25 mouse cellular contexts compared by ENCODE assay signal in the genomic region with DNA sequence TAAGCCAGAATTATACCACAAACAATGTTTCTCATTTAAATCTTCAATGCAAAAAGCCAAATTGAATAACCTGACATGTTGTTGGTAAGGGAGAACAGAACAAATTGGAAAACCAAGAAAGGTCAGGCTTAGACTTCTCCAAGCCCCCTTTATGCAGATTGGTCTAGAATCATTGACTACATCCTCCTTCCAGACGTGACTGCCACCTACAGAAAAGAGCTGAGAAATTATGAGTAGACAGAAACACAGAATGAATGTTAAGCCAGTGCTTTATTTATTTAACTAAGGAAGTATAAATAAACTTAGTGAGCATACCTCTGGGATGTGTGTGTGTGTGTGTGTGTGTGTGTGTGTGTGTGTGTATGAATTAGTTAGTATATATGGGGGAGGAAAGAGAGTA.
DNase-seq lines count a peak whose midpoint lies in the region; ATAC-seq and TF ChIP-seq lines count a peak whose summit lies in the region.
"Had no signal": no experiment of that assay in that cellular context is flagged by ENCODE, and none has a peak within 500 bp of the region (broad histone marks: within the 10 kb centered on the region; RNA-seq: fewer than 3 reads in every experiment).

No protein-coding gene starts in this region.

- no peaks in the 10 kb centered on the region for H3K36me3 ChIP-seq in intestine, postnatal 0 days (ENCODE audit: control insufficient read depth, insufficient read depth)
- H3K36me3 ChIP-seq in intestine, embryonic 15.5 days, result no peaks in the 10 kb centered on the region
- H3K36me3 ChIP-seq in lung, embryonic 14.5 days (ENCODE audit: insufficient read depth), result no peaks in the 10 kb centered on the region
- H3K36me3 ChIP-seq: forebrain, embryonic 10.5 days; heart, embryonic 10.5 days; heart, embryonic 13.5 days; hindbrain, embryonic 12.5 days; hindbrain, embryonic 15.5 days had no signal

- no peaks in the 10 kb centered on the region for H3K27me3 ChIP-seq in intestine, postnatal 0 days (replicated peaks; ENCODE audit: control insufficient read depth, insufficient read depth, low read length)
- no peaks in the 10 kb centered on the region for H3K27me3 ChIP-seq in intestine, embryonic 15.5 days (replicated peaks)
- no peaks in the 10 kb centered on the region for H3K27me3 ChIP-seq in lung, embryonic 14.5 days (ENCODE audit: insufficient read depth, low read length)
- H3K27me3 ChIP-seq: forebrain, embryonic 13.5 days; heart, embryonic 13.5 days; hindbrain, embryonic 12.5 days; hindbrain, embryonic 15.5 days had no signal

- peak; percentile 10; the same call in 1 of the 2 replicates for TF ChIP-seq CTCF in intestine, postnatal 0 days (IDR thresholded peaks at IDR 0.05; ENCODE audit: low read depth)
- no peak for TF ChIP-seq CTCF in lung, embryonic 14.5 days (IDR thresholded peaks at IDR 0.05; ENCODE audit: low read depth)

- no peak overlapping the region for H3K27ac ChIP-seq in intestine, postnatal 0 days (ENCODE audit: low read depth, low read length)
- no peak overlapping the region for H3K27ac ChIP-seq in intestine, embryonic 15.5 days
- H3K27ac ChIP-seq in lung, embryonic 14.5 days (ENCODE audit: low read depth), result no peak overlapping the region
- H3K27ac ChIP-seq: forebrain, embryonic 10.5 days; forebrain, embryonic 13.5 days; heart, adult 2 months; heart, embryonic 10.5 days; heart, embryonic 13.5 days; hindbrain, embryonic 12.5 days; hindbrain, embryonic 15.5 days had no signal

- no peak overlapping the region for H3K9ac ChIP-seq in intestine, postnatal 0 days (ENCODE audit: low read depth, low read length)
- H3K9ac ChIP-seq in intestine, embryonic 15.5 days, result no peak overlapping the region
- no peak overlapping the region for H3K9ac ChIP-seq in lung, embryonic 14.5 days
- H3K9ac ChIP-seq: forebrain, embryonic 13.5 days; heart, embryonic 13.5 days; hindbrain, embryonic 12.5 days; hindbrain, embryonic 15.5 days had no signal

- no peaks in the 10 kb centered on the region for H3K9me3 ChIP-seq in intestine, postnatal 0 days (ENCODE audit: control insufficient read depth)
- H3K9me3 ChIP-seq in intestine, embryonic 15.5 days, result no peaks in the 10 kb centered on the region
- no peaks in the 10 kb centered on the region for H3K9me3 ChIP-seq in lung, embryonic 14.5 days (ENCODE audit: low read depth, low read length)
- H3K9me3 ChIP-seq: forebrain, embryonic 10.5 days; forebrain, embryonic 13.5 days; heart, embryonic 10.5 days; heart, embryonic 13.5 days; hindbrain, embryonic 12.5 days; hindbrain, embryonic 15.5 days had no signal

- no peaks in the 10 kb centered on the region for H3K4me1 ChIP-seq in intestine, postnatal 0 days (replicated peaks; ENCODE audit: control insufficient read depth, insufficient read depth, low read length)
- H3K4me1 ChIP-seq in intestine, embryonic 15.5 days (replicated peaks), result no peaks in the 10 kb centered on the region
- no peaks in the 10 kb centered on the region for H3K4me1 ChIP-seq in lung, embryonic 14.5 days (ENCODE audit: insufficient read depth)
- H3K4me1 ChIP-seq: forebrain, embryonic 10.5 days; forebrain, embryonic 13.5 days; heart, embryonic 10.5 days; heart, embryonic 13.5 days; hindbrain, embryonic 12.5 days; hindbrain, embryonic 15.5 days had no signal

- no peak for DNase-seq in frontal cortex, postnatal 10 days (ENCODE audit: low spot score in 2 of 2)
- DNase-seq in lung, embryonic 14.5 days, result peak; percentile 3
- DNase-seq in lung, postnatal 14 days, result no peak
- no peak for DNase-seq in kidney, adult 9 months
- DNase-seq: adrenal gland, adult 2 months; adrenal gland, postnatal 14 days; cerebellum, adult 11 months; cerebellum, adult 2 months; cerebellum, adult 9-11 months; gastrocnemius, postnatal 10 days; gastrocnemius, postnatal 36 days; heart, adult 2 months; heart, postnatal 14 days; heart, postnatal 4 days had no signal

- no peak overlapping the region for H3K4me2 ChIP-seq in intestine, postnatal 0 days (replicated peaks; ENCODE audit: low read depth)
- H3K4me2 ChIP-seq in intestine, embryonic 15.5 days (replicated peaks), result no peak overlapping the region
- no peak overlapping the region for H3K4me2 ChIP-seq in lung, embryonic 14.5 days
- H3K4me2 ChIP-seq: forebrain, embryonic 13.5 days; heart, embryonic 13.5 days; hindbrain, embryonic 12.5 days; hindbrain, embryonic 15.5 days had no signal

- ATAC-seq in frontal cortex, adult (ENCODE audit: low TSS enrichment), result peak; percentile 59; the same call in 1 of the 2 replicates
- no peak for ATAC-seq in intestine, postnatal 0 days
- ATAC-seq in intestine, embryonic 15.5 days, result no peak
- ATAC-seq in lung, embryonic 14.5 days (ENCODE audit: insufficient read depth), result no peak
- ATAC-seq: CD4-positive, CD25-positive, alpha-beta regulatory T cell, adult 4 months; forebrain, embryonic 13.5 days; intestine, embryonic 16.5 days had no signal

- no peak overlapping the region for H3K4me3 ChIP-seq in intestine, postnatal 0 days (ENCODE audit: low read depth, low read length)
- no peak overlapping the region for H3K4me3 ChIP-seq in intestine, embryonic 15.5 days (replicated peaks)
- H3K4me3 ChIP-seq in lung, embryonic 14.5 days (ENCODE audit: low read depth, low read length), result no peak overlapping the region
- H3K4me3 ChIP-seq: forebrain, embryonic 10.5 days; forebrain, embryonic 13.5 days; heart, adult 2 months; heart, embryonic 10.5 days; heart, embryonic 13.5 days; hindbrain, embryonic 12.5 days; hindbrain, embryonic 15.5 days had no signal

- 26% methylated on average over 1 of the region's 1 CpGs for WGBS in intestine, postnatal 0 days
- 43% methylated on average over 1 of the region's 1 CpGs for WGBS in intestine, embryonic 15.5 days
- 15% methylated on average over 1 of the region's 1 CpGs for WGBS in lung, embryonic 14.5 days
